Mouse (Mus musculus) megakaryocyte, embryonic 14.5 days (primary cell): ENCODE data around the gene Atrn.

ENCODE experiments used
- FLI1 ChIP-seq: IDR thresholded peaks from 2 replicates; pipeline ENCODE4 v1.6.1; 2012; ENCODE audit warnings: low read length, inconsistent platforms, mixed read lengths
- GATA1 ChIP-seq: IDR thresholded peaks from 3 replicates; pipeline ENCODE4 v1.6.1; 2012; ENCODE audit warnings: mixed read lengths, low read length, inconsistent platforms, borderline replicate concordance

DNA sequence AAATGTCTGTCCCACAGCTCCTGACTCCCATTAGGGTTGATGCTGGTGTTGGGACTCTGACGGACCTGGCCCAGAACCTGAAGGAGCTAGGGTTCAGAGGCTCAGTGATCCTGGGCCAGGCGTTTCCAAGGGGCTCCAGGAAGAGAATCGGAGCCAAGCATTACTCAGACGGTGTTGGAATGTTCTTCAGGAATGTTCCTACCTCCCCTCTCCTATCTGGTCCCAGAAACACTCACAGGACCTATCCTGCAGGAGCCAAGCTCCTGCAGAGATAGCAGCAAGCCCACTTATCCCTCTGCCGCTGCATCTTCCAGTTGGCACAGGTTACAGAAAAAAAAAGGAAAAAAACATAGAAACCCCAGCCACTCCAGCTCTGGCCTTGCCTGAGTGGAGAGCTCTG is 155.3 kb downstream of the Atrn start:
- no peak for TF ChIP-seq GATA1
- no peak for TF ChIP-seq FLI1
